Mouse (Mus musculus) erythroblast, embryonic 14.5 days (primary cell): Measurements from ENCODE around the gene Smim6.

Source experiments
- GATA1 ChIP-seq: IDR thresholded peaks from 2 replicates; pipeline ENCODE4 v1.6.1; 2012; ENCODE audit warnings: low read length, inconsistent platforms, mixed read lengths
- TAL1 ChIP-seq: IDR thresholded peaks from 3 replicates; pipeline ENCODE4 v1.6.1; 2012; ENCODE audit warnings: low read length, inconsistent platforms, mixed read lengths

GRCm38 (mm10) chr11:115881002-115881401, 30.8 kb upstream of the Smim6 start:
- TF ChIP-seq GATA1 (no peak), TAL1 (no peak)
